8 mouse cellular contexts compared by ENCODE assay signal in the genomic region with DNA sequence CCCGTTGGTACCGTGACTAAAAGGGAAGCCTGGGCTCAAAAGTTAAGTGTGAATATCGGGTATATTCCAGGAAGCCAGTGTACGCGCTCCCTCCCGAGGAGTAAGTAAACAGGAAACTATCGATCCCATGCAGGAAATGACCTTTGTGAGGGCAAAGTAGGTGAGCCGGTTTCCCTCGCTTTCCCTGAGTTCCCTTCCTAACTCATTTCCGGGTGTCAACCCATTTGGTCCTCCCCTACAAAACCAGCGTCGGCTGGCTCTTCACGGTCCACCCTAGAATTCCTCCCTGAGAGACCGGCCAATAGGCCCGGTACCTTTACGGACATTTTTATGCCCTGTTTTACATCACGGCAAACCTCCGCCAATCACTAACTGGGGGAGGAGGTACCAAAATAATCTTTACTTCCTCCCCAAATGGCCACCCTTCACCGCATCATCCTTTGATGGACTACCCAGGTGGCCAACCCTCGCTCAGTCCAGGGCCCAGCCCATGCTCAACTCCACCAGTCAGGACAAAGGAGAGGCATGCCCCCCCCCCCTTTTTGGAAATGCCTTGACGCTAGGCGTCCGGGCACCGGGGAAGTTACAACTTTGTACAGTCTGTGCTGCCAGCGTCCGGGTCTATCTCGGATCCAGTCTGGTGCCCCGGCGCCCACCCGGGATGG. TPM values are rescaled to one million over a fixed set of nuclear protein-coding genes. Genes with fewer than 3 reads are reported as not detected.
DNase-seq lines count a peak whose midpoint lies in the region; ATAC-seq lines count a peak whose summit lies in the region.

No protein-coding gene starts in this region.

- peak overlapping the region; percentile 85 for H3K4me3 ChIP-seq in hindbrain, embryonic 15.5 days

- H3K9me3 ChIP-seq in hindbrain, embryonic 15.5 days, result no peaks in the 10 kb centered on the region

- H3K27ac ChIP-seq in hindbrain, embryonic 15.5 days (replicated peaks), result peak overlapping the region; percentile 99

- H3K36me3 ChIP-seq in hindbrain, embryonic 15.5 days, result no peaks in the 10 kb centered on the region

- no peaks in the 10 kb centered on the region for H3K27me3 ChIP-seq in hindbrain, embryonic 15.5 days

- peak; percentile 100 for DNase-seq in R1 (ENCODE audit: low read depth, low spot score)
- peak; percentile 96 to 97 for DNase-seq in cerebellum, postnatal 25 days
- DNase-seq in frontal cortex, postnatal 25 days (ENCODE audit: low spot score in 2 of 2), result peak; percentile 85 to 93
- peak; percentile 96 for DNase-seq in left cerebral cortex, adult 11 months (ENCODE audit: low spot score)
- DNase-seq in lung, postnatal 4 days, result peak; percentile 98 to 99
- peak; percentile 93 for DNase-seq in retina, postnatal 7 days (ENCODE audit: low read depth, low spot score)
- DNase-seq in urinary bladder, adult 2 months (ENCODE audit: low spot score), result peak; percentile 90

- under 1% methylated on average over 30 of the region's 30 CpGs for WGBS in hindbrain, embryonic 15.5 days

- peak; percentile 99 for ATAC-seq in hindbrain, embryonic 15.5 days (ENCODE audit: low FRiP score, low read depth)

- H3K9ac ChIP-seq in hindbrain, embryonic 15.5 days, result peak overlapping the region; percentile 78

- peak overlapping the region; percentile 80 for H3K4me2 ChIP-seq in hindbrain, embryonic 15.5 days

- peaks cover 12% of the 10 kb centered on the region for H3K4me1 ChIP-seq in hindbrain, embryonic 15.5 days (replicated peaks)

RNA-seq across cellular contexts. Expression of a gene that starts 9.0 kb away (rescaled TPM):
- 8.2 and 9.0 TPM in 2 replicates for polyA plus RNA-seq in hindbrain, embryonic 15.5 days (2015; fragmentation: Nextera tagmentation; extraction: Ambion mirVana)
- polyA plus RNA-seq in urinary bladder, adult 2 months (2012; rRNA removed), result 7.2 and 15.7 TPM in 2 replicates

RNA-seq across cellular contexts. Expression of a gene that starts 9.3 kb away (rescaled TPM):
- 43.4 and 44.5 TPM in 2 replicates for polyA plus RNA-seq in hindbrain, embryonic 15.5 days (2015; fragmentation: Nextera tagmentation; extraction: Ambion mirVana)
- polyA plus RNA-seq in urinary bladder, adult 2 months (2012; rRNA removed), result 5.1 and 5.9 TPM in 2 replicates

RNA-seq across cellular contexts. Expression of a gene that starts 45.2 kb away (rescaled TPM):
- polyA plus RNA-seq in hindbrain, embryonic 15.5 days (2015; fragmentation: Nextera tagmentation; extraction: Ambion mirVana), result 1.7 and 2.6 TPM in 2 replicates
- polyA plus RNA-seq in urinary bladder, adult 2 months (2012; rRNA removed), result 6.4 TPM in 2 replicates

Comparison
In these comparisons a context has a peak if more than half of its experiments do, and no peak if none do; other contexts are left out.
1. Peak in every context shown above with its lines: DNase-seq, ATAC-seq, H3K4me3 ChIP-seq and H3K27ac ChIP-seq.